ENCODE assay signal across 10 mouse cellular contexts in genomic region chr10:4113328-4113658, GRCm38 (mm10).
A peak's percentile ranks its signal among the peaks of the same experiment; 100 is the strongest.
DNase-seq lines count a peak whose midpoint lies in the region; ATAC-seq and TF ChIP-seq lines count a peak whose summit lies in the region.
"Had no signal": no experiment of that assay in that cellular context is flagged by ENCODE, and none has a peak within 500 bp of the region (broad histone marks: within the 10 kb centered on the region; RNA-seq: fewer than 3 reads in every experiment).

No protein-coding gene starts in this region.

- ATAC-seq in intestine, embryonic 15.5 days, result no peak
- no peak for ATAC-seq in intestine, postnatal 0 days
- no peak for ATAC-seq in neural tube, embryonic 14.5 days (ENCODE audit: low read depth)

- H3K27ac ChIP-seq in cerebellum, adult 2 months (ENCODE audit: insufficient read depth, low read length), result no peak overlapping the region
- 0 out of 2 replicates have a peak overlapping the region, but pooled peaks have one; percentile 9 for H3K27ac ChIP-seq in intestine, embryonic 15.5 days
- H3K27ac ChIP-seq in intestine, postnatal 0 days (ENCODE audit: low read depth, low read length), result no peak overlapping the region
- H3K27ac ChIP-seq in neural tube, embryonic 14.5 days (ENCODE audit: low read depth, low read length), result peak overlapping the region; percentile 16; the same call in 1 of the 2 replicates
- H3K27ac ChIP-seq: embryonic facial prominence, embryonic 10.5 days; neural tube, embryonic 13.5 days had no signal

- WGBS in cerebellum, adult 2 months, result 48% methylated on average over 5 of the region's 5 CpGs
- 84% methylated on average over 5 of the region's 5 CpGs for whole genome bisulfite sequencing in intestine, embryonic 15.5 days
- WGBS in intestine, postnatal 0 days, result 91% methylated on average over 5 of the region's 5 CpGs
- 97% methylated on average over 5 of the region's 5 CpGs for WGBS in neural tube, embryonic 14.5 days

- peak; percentile 20 to 55 for DNase-seq in cerebellum, postnatal 25 days
- DNase-seq in cerebellum, adult 2 months, result no peak
- no peak for DNase-seq in neural tube, embryonic 10.5 days (ENCODE audit: extremely low spot score, low spot score)
- DNase-seq in telencephalon, adult 2 months (ENCODE audit: low read depth, low spot score), result peak; percentile 55
- no peak for DNase-seq in ovary, adult 18-20 months (ENCODE audit: low spot score)

- no peaks in the 10 kb centered on the region for H3K9me3 ChIP-seq in intestine, embryonic 15.5 days
- H3K9me3 ChIP-seq in intestine, postnatal 0 days (ENCODE audit: control insufficient read depth), result no peaks in the 10 kb centered on the region
- no peaks in the 10 kb centered on the region for H3K9me3 ChIP-seq in neural tube, embryonic 14.5 days (ENCODE audit: control insufficient read depth, low read length)
- H3K9me3 ChIP-seq: embryonic facial prominence, embryonic 10.5 days; neural tube, embryonic 13.5 days had no signal

- peaks cover 4% of the 10 kb centered on the region for H3K4me1 ChIP-seq in cerebellum, adult 2 months (ENCODE audit: control insufficient read depth, insufficient read depth, low read length)
- H3K4me1 ChIP-seq in intestine, embryonic 15.5 days (replicated peaks), result peaks cover 25% of the 10 kb centered on the region
- H3K4me1 ChIP-seq in intestine, postnatal 0 days (replicated peaks; ENCODE audit: control insufficient read depth, insufficient read depth, low read length), result no peaks in the 10 kb centered on the region
- no peaks in the 10 kb centered on the region for H3K4me1 ChIP-seq in neural tube, embryonic 14.5 days (ENCODE audit: control insufficient read depth, insufficient read depth, low read length)

- H3K4me2 ChIP-seq in intestine, embryonic 15.5 days (replicated peaks), result no peak overlapping the region
- H3K4me2 ChIP-seq in intestine, postnatal 0 days (replicated peaks; ENCODE audit: low read depth), result no peak overlapping the region
- H3K4me2 ChIP-seq in neural tube, embryonic 14.5 days (ENCODE audit: low read depth, low read length), result no peak overlapping the region
- H3K4me2 ChIP-seq: neural tube, embryonic 13.5 days had no signal

- TF ChIP-seq POLR2A in cerebellum, adult 2 months (IDR thresholded peaks at IDR 0.05; ENCODE audit: borderline replicate concordance, insufficient read depth, low read length), result no peak

- no peaks in the 10 kb centered on the region for H3K27me3 ChIP-seq in cerebellum, adult 2 months (ENCODE audit: control insufficient read depth, insufficient read depth, low read length)
- no peaks in the 10 kb centered on the region for H3K27me3 ChIP-seq in intestine, embryonic 15.5 days (replicated peaks)
- no peaks in the 10 kb centered on the region for H3K27me3 ChIP-seq in intestine, postnatal 0 days (replicated peaks; ENCODE audit: control insufficient read depth, insufficient read depth, low read length)
- H3K27me3 ChIP-seq in neural tube, embryonic 14.5 days (ENCODE audit: control insufficient read depth, insufficient read depth, low read length), result no peaks in the 10 kb centered on the region
- H3K27me3 ChIP-seq: neural tube, embryonic 13.5 days had no signal

- no peak overlapping the region for H3K9ac ChIP-seq in intestine, embryonic 15.5 days
- no peak overlapping the region for H3K9ac ChIP-seq in intestine, postnatal 0 days (ENCODE audit: low read depth, low read length)
- H3K9ac ChIP-seq in neural tube, embryonic 14.5 days (replicated peaks; ENCODE audit: low read depth, low read length), result no peak overlapping the region
- H3K9ac ChIP-seq: neural tube, embryonic 13.5 days had no signal

- no peak overlapping the region for H3K4me3 ChIP-seq in cerebellum, adult 2 months (replicated peaks; ENCODE audit: insufficient read depth, low read depth, low read length)
- no peak overlapping the region for H3K4me3 ChIP-seq in intestine, embryonic 15.5 days (replicated peaks)
- no peak overlapping the region for H3K4me3 ChIP-seq in intestine, postnatal 0 days (ENCODE audit: low read depth, low read length)
- H3K4me3 ChIP-seq in neural tube, embryonic 14.5 days (ENCODE audit: low read depth, low read length), result no peak overlapping the region
- H3K4me3 ChIP-seq: embryonic facial prominence, embryonic 10.5 days; neural tube, embryonic 13.5 days had no signal

- H3K36me3 ChIP-seq in intestine, embryonic 15.5 days, result no peaks in the 10 kb centered on the region; the same call in 1 of the 2 replicates
- no peaks in the 10 kb centered on the region for H3K36me3 ChIP-seq in intestine, postnatal 0 days (ENCODE audit: control insufficient read depth, insufficient read depth)
- no peaks in the 10 kb centered on the region for H3K36me3 ChIP-seq in neural tube, embryonic 14.5 days (ENCODE audit: control insufficient read depth, insufficient read depth, low read length)
- H3K36me3 ChIP-seq: neural tube, embryonic 13.5 days had no signal

- no peak for TF ChIP-seq CTCF in cerebellum, adult 2 months (IDR thresholded peaks at IDR 0.05; ENCODE audit: borderline replicate concordance, insufficient read depth, low read depth, low read length)
- TF ChIP-seq CTCF in intestine, postnatal 0 days (IDR thresholded peaks at IDR 0.05; ENCODE audit: low read depth), result no peak

Comparison
In these comparisons a context has a peak if more than half of its experiments do, and no peak if none do; other contexts are left out.
1. DNase-seq: peak in cerebellum, postnatal 25 days (2 of 2) and telencephalon, adult 2 months (single experiment); none in cerebellum, adult 2 months (0 of 2), neural tube, embryonic 10.5 days (single experiment) and ovary, adult 18-20 months (single experiment).
2. H3K27ac ChIP-seq: peak in intestine, embryonic 15.5 days (single experiment) and neural tube, embryonic 14.5 days (single experiment); none in cerebellum, adult 2 months (single experiment) and intestine, postnatal 0 days (single experiment).